Mouse (Mus musculus): ENCODE data around the gene Lss.

Gene Lss

GRCm38 (mm10) chr10:76541336-76542085 lies 10.1 kb downstream of the Lss start:
- DNase-seq (ENCODE audit: low read depth, low spot score) = peak; percentile 59
- Histone ChIP-seq H3K36me3 (ENCODE audit: control insufficient read depth, insufficient read depth, low read length, poor library complexity, severe bottlenecking) (no peaks in the 10 kb centered on the region; the same call in 1 of the 2 replicates), H3K27me3 (ENCODE audit: control insufficient read depth, insufficient read depth, low read length, poor library complexity, severe bottlenecking) (no peaks in the 10 kb centered on the region)

GRCm38 (mm10) chr10:76542636-76543375 lies 11.4 kb downstream of the Lss start:
- Histone ChIP-seq H3K36me3 (ENCODE audit: control insufficient read depth, insufficient read depth, low read length, poor library complexity, severe bottlenecking) (no peaks in the 10 kb centered on the region; the same call in 1 of the 2 replicates), H3K27me3 (ENCODE audit: control insufficient read depth, insufficient read depth, low read length, poor library complexity, severe bottlenecking) (no peaks in the 10 kb centered on the region)
- DNase-seq (ENCODE audit: low read depth, low spot score) = peak; percentile 43

DNA sequence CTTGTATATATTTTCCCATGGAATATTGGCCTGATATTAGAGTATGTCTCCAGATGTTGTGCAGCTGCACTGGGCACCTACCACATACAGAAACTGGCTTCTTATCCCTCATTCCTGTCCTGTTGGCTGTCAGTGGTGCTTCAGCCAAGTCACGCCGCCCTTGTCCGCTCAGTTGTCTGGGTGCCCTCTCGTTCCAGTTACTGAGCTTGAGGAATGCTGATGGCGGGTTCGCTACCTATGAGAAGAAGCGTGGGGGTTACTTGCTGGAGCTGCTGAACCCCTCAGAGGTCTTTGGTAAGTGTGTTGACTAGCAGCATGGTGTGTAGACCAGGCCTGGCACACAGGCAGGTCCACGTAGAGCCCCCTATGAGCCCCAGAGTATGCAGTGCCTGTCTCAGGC lies 15.2 kb downstream of the Lss start:
- no peak for DNase-seq (ENCODE audit: low read depth, low spot score)
- no peaks in the 10 kb centered on the region; the same call in 1 of the 2 replicates for H3K36me3 ChIP-seq (ENCODE audit: control insufficient read depth, insufficient read depth, low read length, poor library complexity, severe bottlenecking)
- no peaks in the 10 kb centered on the region for H3K27me3 ChIP-seq (ENCODE audit: control insufficient read depth, insufficient read depth, low read length, poor library complexity, severe bottlenecking)

GRCm38 (mm10) chr10:76548218-76548617 lies 16.8 kb downstream of the Lss start:
- no peak for DNase-seq (ENCODE audit: low read depth, low spot score)
- Histone ChIP-seq H3K36me3 (ENCODE audit: control insufficient read depth, insufficient read depth, low read length, poor library complexity, severe bottlenecking) (no peaks in the 10 kb centered on the region; the same call in 1 of the 2 replicates), H3K27me3 (ENCODE audit: control insufficient read depth, insufficient read depth, low read length, poor library complexity, severe bottlenecking) (no peaks in the 10 kb centered on the region)

- H3K27me3 ChIP-seq (ENCODE audit: control insufficient read depth, insufficient read depth, low read length, poor library complexity, severe bottlenecking) = no peaks in the 10 kb centered on the region
- peaks cover 1% of the 10 kb centered on the region for H3K36me3 ChIP-seq (ENCODE audit: control insufficient read depth, insufficient read depth, low read length, poor library complexity, severe bottlenecking)
- no peak for DNase-seq (ENCODE audit: low read depth, low spot score)
These were observed 19.1 kb downstream of the Lss start for GRCm38 (mm10) chr10:76550458-76550857.

- no peak for DNase-seq (ENCODE audit: low read depth, low spot score)
- H3K27me3 ChIP-seq (ENCODE audit: control insufficient read depth, insufficient read depth, low read length, poor library complexity, severe bottlenecking) = no peaks in the 10 kb centered on the region
- peaks cover 1% of the 10 kb centered on the region for H3K36me3 ChIP-seq (ENCODE audit: control insufficient read depth, insufficient read depth, low read length, poor library complexity, severe bottlenecking)
These were observed 20.2 kb downstream of the Lss start for GRCm38 (mm10) chr10:76551556-76551955.

- Histone ChIP-seq H3K27me3 (ENCODE audit: control insufficient read depth, insufficient read depth, low read length, poor library complexity, severe bottlenecking) (no peaks in the 10 kb centered on the region), H3K36me3 (ENCODE audit: control insufficient read depth, insufficient read depth, low read length, poor library complexity, severe bottlenecking) (peaks cover 1% of the 10 kb centered on the region; the same call in 1 of the 2 replicates)
- DNase-seq (ENCODE audit: low read depth, low spot score) = no peak
These were observed 22.7 kb downstream of the Lss start for GRCm38 (mm10) chr10:76554061-76554460.

- no peaks in the 10 kb centered on the region for H3K27me3 ChIP-seq (ENCODE audit: control insufficient read depth, insufficient read depth, low read length, poor library complexity, severe bottlenecking)
- no peak for DNase-seq (ENCODE audit: low read depth, low spot score)
- H3K36me3 ChIP-seq (ENCODE audit: control insufficient read depth, insufficient read depth, low read length, poor library complexity, severe bottlenecking) = no peaks in the 10 kb centered on the region
These were observed 30.6 kb downstream of the Lss start, which contains the start of gene Spatc1l for GRCm38 (mm10) chr10:76561972-76562371. TSS of gene Spatc1l (plus strand) at chr10:76562272.

- H3K27me3 ChIP-seq (ENCODE audit: control insufficient read depth, insufficient read depth, low read length, poor library complexity, severe bottlenecking) = no peaks in the 10 kb centered on the region
These were observed 38.8 kb downstream of the Lss start for GRCm38 (mm10) chr10:76569996-76570685.

DNA sequence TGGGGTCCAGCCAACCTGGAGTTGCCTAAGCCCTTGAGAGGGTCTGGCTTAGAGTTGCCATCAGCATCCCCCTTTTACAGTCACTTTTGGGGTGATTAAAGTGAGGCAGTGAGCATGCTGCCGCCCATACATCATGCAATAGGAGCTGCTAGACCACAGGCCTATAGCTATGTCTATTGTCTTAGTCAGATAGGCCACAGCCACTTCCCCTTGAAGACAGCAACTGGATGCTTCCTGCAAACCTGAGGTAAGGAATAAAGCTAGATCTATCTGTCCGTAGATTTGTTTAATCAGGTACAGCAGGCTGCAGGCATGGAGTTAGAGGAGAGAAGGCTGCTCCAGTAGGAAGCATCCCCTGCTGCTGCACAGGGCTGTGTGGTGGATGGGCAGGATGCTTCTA lies 39.7 kb downstream of the Lss start:
- DNase-seq (ENCODE audit: low read depth, low spot score) = no peak
- no peaks in the 10 kb centered on the region for H3K27me3 ChIP-seq (ENCODE audit: control insufficient read depth, insufficient read depth, low read length, poor library complexity, severe bottlenecking)

More at GRCm38 (mm10) chr10:76569996-76570685, 38.8 kb downstream of the Lss start:
- no peak for DNase-seq (ENCODE audit: low read depth, low spot score)
- no peaks in the 10 kb centered on the region for H3K36me3 ChIP-seq (ENCODE audit: control insufficient read depth, insufficient read depth, low read length, poor library complexity, severe bottlenecking)

DNA sequence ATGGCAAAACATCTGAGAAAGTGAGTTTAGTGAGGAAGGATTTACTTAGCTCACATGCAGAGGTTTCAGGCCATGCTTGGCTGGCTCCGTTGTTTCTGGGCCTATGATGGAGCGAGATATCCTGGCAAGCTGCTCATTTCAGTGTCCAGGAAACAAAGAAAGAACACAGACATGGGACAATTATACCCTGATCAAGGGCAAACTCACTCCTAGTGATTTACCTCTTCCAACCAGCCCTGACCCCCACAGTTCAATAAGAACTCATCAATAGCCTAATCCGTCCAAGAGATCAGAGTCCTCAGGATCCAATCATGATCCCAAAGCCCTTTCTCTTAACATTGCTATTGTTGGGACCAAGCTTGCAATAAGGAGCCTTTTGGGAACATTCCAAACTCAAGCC lies 40.8 kb downstream of the Lss start:
- DNase-seq (ENCODE audit: low read depth, low spot score) = no peak
- Histone ChIP-seq H3K27me3 (ENCODE audit: control insufficient read depth, insufficient read depth, low read length, poor library complexity, severe bottlenecking) (no peaks in the 10 kb centered on the region), H3K36me3 (ENCODE audit: control insufficient read depth, insufficient read depth, low read length, poor library complexity, severe bottlenecking) (no peaks in the 10 kb centered on the region)

More for the DNA sequence above, 39.7 kb downstream of the Lss start:
- H3K36me3 ChIP-seq (ENCODE audit: control insufficient read depth, insufficient read depth, low read length, poor library complexity, severe bottlenecking) = no peaks in the 10 kb centered on the region

- Histone ChIP-seq H3K36me3 (ENCODE audit: control insufficient read depth, insufficient read depth, low read length, poor library complexity, severe bottlenecking) (no peaks in the 10 kb centered on the region), H3K27me3 (ENCODE audit: control insufficient read depth, insufficient read depth, low read length, poor library complexity, severe bottlenecking) (no peaks in the 10 kb centered on the region)
- DNase-seq (ENCODE audit: low read depth, low spot score) = no peak
These were observed 44.0 kb downstream of the Lss start, which contains the start of gene Ftcd for GRCm38 (mm10) chr10:76575374-76575773. TSS of gene Ftcd (plus strand) at chr10:76575648.

DNA sequence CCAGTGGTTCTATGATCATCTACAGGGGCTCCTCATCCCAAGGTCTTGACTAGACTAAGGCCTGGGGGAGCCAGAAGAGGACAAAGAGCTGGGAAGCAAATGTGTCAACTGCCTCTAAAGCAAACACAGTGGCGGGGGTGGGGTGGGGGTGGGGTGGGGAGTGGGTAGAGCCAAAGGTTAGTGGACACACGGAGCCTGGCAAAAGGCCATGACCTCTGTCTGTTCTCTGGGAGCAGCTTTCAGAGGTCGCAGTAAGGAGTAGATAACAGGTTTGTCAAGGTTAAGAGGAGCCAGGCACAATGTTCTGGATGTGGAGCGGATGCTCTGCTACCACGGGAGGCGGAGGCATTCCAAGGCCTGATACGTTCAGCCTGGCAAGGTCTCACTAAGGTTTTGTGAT lies 45.5 kb downstream of the Lss start:
- H3K27me3 ChIP-seq (ENCODE audit: control insufficient read depth, insufficient read depth, low read length, poor library complexity, severe bottlenecking) = no peaks in the 10 kb centered on the region
- no peak for DNase-seq (ENCODE audit: low read depth, low spot score)

DNA sequence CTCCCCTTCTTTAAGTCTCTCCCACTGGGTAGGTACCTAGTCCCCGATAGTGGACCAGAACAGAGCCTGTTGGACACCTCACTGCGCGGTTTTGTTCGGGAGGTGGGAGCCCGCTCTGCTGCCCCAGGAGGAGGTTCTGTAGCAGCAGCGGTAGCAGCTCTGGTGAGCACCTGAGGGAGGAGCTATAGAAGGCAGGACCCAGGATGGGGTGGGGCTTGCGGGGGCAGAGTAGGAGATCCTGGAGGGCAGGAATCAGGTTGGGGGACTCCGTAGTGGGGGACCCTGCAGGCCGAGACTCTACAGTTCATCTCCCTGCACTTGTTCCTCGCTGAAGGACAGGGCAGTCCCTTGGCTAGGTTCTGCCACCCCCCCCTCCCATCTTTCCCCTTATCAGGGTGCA lies 52.8 kb downstream of the Lss start:
- no peaks in the 10 kb centered on the region for H3K36me3 ChIP-seq (ENCODE audit: control insufficient read depth, insufficient read depth, low read length, poor library complexity, severe bottlenecking)
- H3K27me3 ChIP-seq (ENCODE audit: control insufficient read depth, insufficient read depth, low read length, poor library complexity, severe bottlenecking) = no peaks in the 10 kb centered on the region
- DNase-seq (ENCODE audit: low read depth, low spot score) = no peak

More for the DNA sequence above, 45.5 kb downstream of the Lss start:
- no peaks in the 10 kb centered on the region for H3K36me3 ChIP-seq (ENCODE audit: control insufficient read depth, insufficient read depth, low read length, poor library complexity, severe bottlenecking)

- no peak for DNase-seq (ENCODE audit: low read depth, low spot score)
- H3K36me3 ChIP-seq (ENCODE audit: control insufficient read depth, insufficient read depth, low read length, poor library complexity, severe bottlenecking) = no peaks in the 10 kb centered on the region
- no peaks in the 10 kb centered on the region for H3K27me3 ChIP-seq (ENCODE audit: control insufficient read depth, insufficient read depth, low read length, poor library complexity, severe bottlenecking)
These were observed 54.8 kb downstream of the Lss start for GRCm38 (mm10) chr10:76586190-76586589.
